Mouse (Mus musculus) liver, postnatal 0 days (tissue): ENCODE measurements at regions not wholly inside any gene's neighbourhood (a gene's known extent, or its start where the extent isn't known, plus 50 kb on each side); places are given as distances from the start of the nearest gene placed in this dataset.

Experiments
- CTCF ChIP-seq: sonication (generic); IDR thresholded peaks from 2 replicates; pipeline ENCODE4 v1.5.1; 2016; ENCODE audit warnings: antibody characterized with exemption, low read depth
- EP300 ChIP-seq: IDR thresholded peaks from 2 replicates; pipeline ENCODE4 v1.6.1; 2016; ENCODE audit warnings: antibody characterized with exemption, low read depth, mild to moderate bottlenecking

DNA sequence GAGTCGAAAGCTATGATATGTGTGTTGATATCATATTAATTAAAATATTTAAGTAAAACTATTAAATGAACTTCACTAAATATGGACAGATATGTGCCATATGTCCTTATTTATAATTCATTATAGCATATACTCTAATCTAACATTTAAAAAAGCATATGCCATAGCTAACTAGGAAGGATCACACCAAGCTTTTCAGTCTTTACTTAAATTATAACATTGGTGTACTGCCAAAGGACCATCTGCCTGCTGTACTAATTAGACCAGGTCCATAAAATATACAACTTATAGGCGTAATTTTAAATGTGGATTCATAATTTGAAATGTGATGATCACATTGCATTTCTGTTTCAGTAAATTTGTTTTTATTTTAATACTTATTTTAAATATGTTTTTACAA is 651.9 kb upstream of the Klhl1 start:
- TF ChIP-seq CTCF (no peak), EP300 (no peak)
